Mouse (Mus musculus) lung, postnatal 0 days (tissue): ENCODE measurements around the gene Samd13. TPM values are rescaled to one million over a fixed set of nuclear protein-coding genes. Genes with fewer than 3 reads are reported as not detected.
A peak's percentile ranks its signal among the peaks of the same experiment; 100 is the strongest.

ENCODE experiments used
- ATAC-seq: fragments of 200-750 bp; cut with Nextera tagmentation; 2 replicates; pipeline ENCODE4 v1.8.0; 2017; ENCODE audit warnings: moderate library complexity
- DNase-seq: peaks from one replicate; pipeline ENCODE4 v3.0.0-alpha.2; 2016; ENCODE audit warnings: low spot score
- H3K27ac ChIP-seq: fragments of 300-500 bp; sonication (generic); 2 replicates; pipeline ENCODE4 v1.5.1; 2014; ENCODE audit warnings: antibody characterized with exemption, mild to moderate bottlenecking, low read length, mixed read lengths
- H3K27me3 ChIP-seq: fragments of 300-500 bp; sonication (generic); replicated peaks from 2 replicates; pipeline ENCODE4 v1.6.1; 2014; ENCODE audit warnings: low read length, mixed read lengths; ENCODE audit not compliant: insufficient read depth
- H3K36me3 ChIP-seq: fragments of 300-500 bp; sonication (generic); 2 replicates; pipeline ENCODE4 v1.6.1; 2014; ENCODE audit warnings: low read length, mixed read lengths; ENCODE audit not compliant: insufficient read depth
- H3K4me1 ChIP-seq: fragments of 300-500 bp; sonication (generic); 2 replicates; pipeline ENCODE4 v1.6.1; 2014; ENCODE audit warnings: antibody characterized with exemption, low read depth, low read length, mixed read lengths; ENCODE audit not compliant: insufficient read depth
- H3K4me2 ChIP-seq: fragments of 300-500 bp; sonication (generic); replicated peaks from 2 replicates; pipeline ENCODE4 v1.6.1; 2014; ENCODE audit warnings: low read depth, mild to moderate bottlenecking, low read length, moderate library complexity, mixed read lengths
- H3K4me3 ChIP-seq: fragments of 300-500 bp; sonication (generic); 2 replicates; pipeline ENCODE4 v1.5.1; 2014; ENCODE audit warnings: low read depth, low read length
- H3K9ac ChIP-seq: fragments of 300-500 bp; sonication (generic); replicated peaks from 2 replicates; pipeline ENCODE4 v1.6.1; 2014; ENCODE audit warnings: low read depth, mild to moderate bottlenecking
- H3K9me3 ChIP-seq: fragments of 300-500 bp; sonication (generic); 2 replicates; pipeline ENCODE4 v1.6.1; 2016; ENCODE audit warnings: low read length, mixed read lengths
- CTCF ChIP-seq: IDR thresholded peaks from 2 replicates; pipeline ENCODE4 v1.5.1; 2016; ENCODE audit warnings: antibody characterized with exemption, mild to moderate bottlenecking
- EP300 ChIP-seq: IDR thresholded peaks from 2 replicates; pipeline ENCODE4 v1.6.1; 2016; ENCODE audit warnings: antibody characterized with exemption, mild to moderate bottlenecking, control low read depth
- WGBS: fragments of 180-500 bp; shearing (Covaris S2); extraction: QIAGEN DNeasy Blood & Tissue Kit; methylation state at CpG from one replicate; pipeline ENCODE4 v1.1.7; 2014; 5-methylcytosine and 5-hydroxymethylcytosine counted together
- polyA plus RNA-seq: library from polyadenylated mRNA; unstranded; fragments of >200 nt; fragmentation: Nextera tagmentation; extraction: Ambion mirVana; gene quantifications from 2 replicates; pipeline ENCODE4 v1.2.1, GENCODE M21; 2015

Gene Samd13
- polyA plus RNA-seq, 1 experiment from 2014 or later = 0.58 TPM

- Histone ChIP-seq H3K9me3 (no peaks in the 10 kb centered on the region), H3K4me3 (no peak overlapping the region), H3K9ac (no peak overlapping the region), H3K4me1 (no peaks in the 10 kb centered on the region), H3K27me3 (no peaks in the 10 kb centered on the region), H3K4me2 (no peak overlapping the region), H3K27ac (no peak overlapping the region), H3K36me3 (no peaks in the 10 kb centered on the region)
- DNase-seq = no peak
- TF ChIP-seq CTCF = no peak
- no peak for TF ChIP-seq EP300
- no peak for ATAC-seq
- 88% methylated on average over 10 of the region's 10 CpGs for WGBS
These were observed 34.7 kb downstream of the Samd13 start for GRCm38 (mm10) chr3:146650716-146651115.

GRCm38 (mm10) chr3:146649311-146649894, 36.0 kb downstream of the Samd13 start:
- DNase-seq (no peak), ATAC-seq (no peak)
- H3K27ac ChIP-seq = no peak overlapping the region
- no peak overlapping the region for H3K9ac ChIP-seq
- no peaks in the 10 kb centered on the region for H3K36me3 ChIP-seq
- no peaks in the 10 kb centered on the region for H3K4me1 ChIP-seq
- no peak overlapping the region for H3K4me3 ChIP-seq
- H3K4me2 ChIP-seq = no peak overlapping the region
- 58% methylated on average over 10 of the region's 10 CpGs for WGBS
- no peaks in the 10 kb centered on the region for H3K9me3 ChIP-seq
- TF ChIP-seq CTCF (no peak), EP300 (no peak)
- H3K27me3 ChIP-seq = no peaks in the 10 kb centered on the region

- H3K27ac ChIP-seq = no peak overlapping the region
- no peak; the same call in 1 of the 2 replicates for ATAC-seq
These were observed 43.5 kb downstream of the Samd13 start for GRCm38 (mm10) chr3:146641818-146642427.

GRCm38 (mm10) chr3:146632506-146632905, 52.9 kb downstream of the Samd13 start:
- ATAC-seq (no peak), DNase-seq (no peak)
- Histone ChIP-seq H3K4me2 (no peak overlapping the region), H3K4me1 (no peaks in the 10 kb centered on the region), H3K27ac (no peak overlapping the region), H3K9ac (no peak overlapping the region), H3K4me3 (no peak overlapping the region), H3K9me3 (no peaks in the 10 kb centered on the region), H3K27me3 (no peaks in the 10 kb centered on the region), H3K36me3 (no peaks in the 10 kb centered on the region)
- WGBS = 85% methylated on average over 5 of the region's 5 CpGs
- TF ChIP-seq EP300 = no peak
- TF ChIP-seq CTCF = no peak

More at GRCm38 (mm10) chr3:146641818-146642427, 43.5 kb downstream of the Samd13 start:
- H3K9me3 ChIP-seq = no peaks in the 10 kb centered on the region
- H3K4me1 ChIP-seq = no peaks in the 10 kb centered on the region
- H3K36me3 ChIP-seq = no peaks in the 10 kb centered on the region
- peak; percentile 58 for DNase-seq
- H3K27me3 ChIP-seq = no peaks in the 10 kb centered on the region
- TF ChIP-seq EP300 (no peak), CTCF (no peak)
- H3K9ac ChIP-seq = no peak overlapping the region
- H3K4me2 ChIP-seq = no peak overlapping the region
- H3K4me3 ChIP-seq = no peak overlapping the region
- 51% methylated on average over 4 of the region's 4 CpGs for WGBS

- WGBS = 65% methylated on average over 8 of the region's 8 CpGs
- H3K4me1 ChIP-seq = no peaks in the 10 kb centered on the region
- H3K4me2 ChIP-seq = no peak overlapping the region
- DNase-seq = no peak
- no peaks in the 10 kb centered on the region for H3K36me3 ChIP-seq
- no peaks in the 10 kb centered on the region for H3K27me3 ChIP-seq
- no peak for ATAC-seq
- TF ChIP-seq EP300 (no peak), CTCF (no peak)
- no peak overlapping the region for H3K9ac ChIP-seq
- H3K27ac ChIP-seq = no peak overlapping the region
- H3K9me3 ChIP-seq = no peaks in the 10 kb centered on the region
- H3K4me3 ChIP-seq = no peak overlapping the region
These were observed 57.0 kb downstream of the Samd13 start for GRCm38 (mm10) chr3:146628227-146628982.

GRCm38 (mm10) chr3:146625766-146626165, 59.6 kb downstream of the Samd13 start:
- no peaks in the 10 kb centered on the region for H3K9me3 ChIP-seq
- H3K27me3 ChIP-seq = no peaks in the 10 kb centered on the region
- H3K4me2 ChIP-seq = no peak overlapping the region
- WGBS = 80% methylated on average over 4 of the region's 4 CpGs
- H3K4me1 ChIP-seq = no peaks in the 10 kb centered on the region
- DNase-seq (no peak), ATAC-seq (no peak)
- no peaks in the 10 kb centered on the region for H3K36me3 ChIP-seq
- no peak overlapping the region for H3K9ac ChIP-seq
- no peak for TF ChIP-seq CTCF
- no peak for TF ChIP-seq EP300
- no peak overlapping the region for H3K4me3 ChIP-seq
- H3K27ac ChIP-seq = no peak overlapping the region
